Mouse (Mus musculus) lung, postnatal 14 days (tissue): ENCODE results near the gene Abcg3.
"Not testable (repeated sequence)": the region's sequence is repeated elsewhere in the genome, so short reads cannot be mapped to it uniquely, and the experiment has no call there.

Experiments used
- DNase-seq: peaks from one replicate; pipeline ENCODE4 v3.0.0; 2021

The Abcg3 gene

GRCm38 (mm10) chr5:104982535-104982934 lies at the start of gene Abcg3:
Gene Abcg3 (minus strand): TSS chr5:104982718.
- peak; percentile 14 for DNase-seq

- DNase-seq = no peak
Observed at GRCm38 (mm10) chr5:105012551-105012950, 30.0 kb upstream of the Abcg3 start.

- no peak for DNase-seq
Observed at GRCm38 (mm10) chr5:105011570-105011969, 29.1 kb upstream of the Abcg3 start.

GRCm38 (mm10) chr5:105010376-105010775 lies 27.9 kb upstream of the Abcg3 start:
- no peak for DNase-seq

GRCm38 (mm10) chr5:104989411-104989810 lies 6.9 kb upstream of the Abcg3 start:
- no peak for DNase-seq

GRCm38 (mm10) chr5:104988000-104988399 lies 5.5 kb upstream of the Abcg3 start:
- peak; percentile 23 for DNase-seq

- DNase-seq = peak; percentile 65
Observed at GRCm38 (mm10) chr5:104986706-104987105, 4.2 kb upstream of the Abcg3 start.

GRCm38 (mm10) chr5:104979040-104979513 lies 3.4 kb downstream of the Abcg3 start:
- no peak for DNase-seq

- no peak for DNase-seq
Observed at GRCm38 (mm10) chr5:104958141-104958793, 24.3 kb downstream of the Abcg3 start.

GRCm38 (mm10) chr5:104955208-104955607 lies 27.3 kb downstream of the Abcg3 start:
- DNase-seq = no peak

- no peak for DNase-seq
Observed at GRCm38 (mm10) chr5:104946951-104947350, 35.6 kb downstream of the Abcg3 start.

- DNase-seq = no peak
Observed at GRCm38 (mm10) chr5:104934148-104934547, 48.4 kb downstream of the Abcg3 start.

- not testable (repeated sequence) for DNase-seq
Observed at GRCm38 (mm10) chr5:104906556-104906955, 76.0 kb downstream of the Abcg3 start.
